Mouse (Mus musculus): Measurements from ENCODE around the gene Gorasp2. TPM values are rescaled to one million over a fixed set of nuclear protein-coding genes. Genes with fewer than 3 reads are reported as not detected.

The Gorasp2 gene
- polyA plus RNA-seq, 1 experiment from 2014 or later = 128 TPM

GRCm38 (mm10) chr2:70751655-70752054, 90.3 kb downstream of the Gorasp2 start:
- H3K27ac ChIP-seq (ENCODE audit: low read depth, low read length) = no peak overlapping the region
- no peak overlapping the region for H3K9ac ChIP-seq (ENCODE audit: low read length)
- H3K4me3 ChIP-seq (ENCODE audit: low read depth, low read length) = no peak overlapping the region
- H3K4me1 ChIP-seq (ENCODE audit: control insufficient read depth, insufficient read depth, low read length) = no peaks in the 10 kb centered on the region
- H3K27me3 ChIP-seq (replicated peaks; ENCODE audit: control insufficient read depth, insufficient read depth, low read length) = no peaks in the 10 kb centered on the region
- ATAC-seq = no peak
- H3K36me3 ChIP-seq (ENCODE audit: control insufficient read depth, insufficient read depth, low read length) = peaks cover 4% of the 10 kb centered on the region; the same call in 1 of the 2 replicates
- DNase-seq (ENCODE audit: low spot score) = no peak
- H3K9me3 ChIP-seq (replicated peaks; ENCODE audit: control insufficient read depth, low read length) = no peaks in the 10 kb centered on the region
- 92% methylated on average over 2 of the region's 2 CpGs for WGBS
- no peak overlapping the region for H3K4me2 ChIP-seq (ENCODE audit: low read length)

GRCm38 (mm10) chr2:70752149-70752548, 90.8 kb downstream of the Gorasp2 start:
- no peak overlapping the region for H3K4me3 ChIP-seq (ENCODE audit: low read depth, low read length)
- ATAC-seq = no peak
- no peaks in the 10 kb centered on the region for H3K4me1 ChIP-seq (ENCODE audit: control insufficient read depth, insufficient read depth, low read length)
- H3K4me2 ChIP-seq (ENCODE audit: low read length) = no peak overlapping the region
- H3K9me3 ChIP-seq (replicated peaks; ENCODE audit: control insufficient read depth, low read length) = no peaks in the 10 kb centered on the region
- no peak for DNase-seq (ENCODE audit: low spot score)
- H3K36me3 ChIP-seq (ENCODE audit: control insufficient read depth, insufficient read depth, low read length) = peaks cover 4% of the 10 kb centered on the region; the same call in 1 of the 2 replicates
- H3K27me3 ChIP-seq (replicated peaks; ENCODE audit: control insufficient read depth, insufficient read depth, low read length) = no peaks in the 10 kb centered on the region
- H3K9ac ChIP-seq (ENCODE audit: low read length) = no peak overlapping the region
- 90% methylated on average over 5 of the region's 5 CpGs for WGBS
- H3K27ac ChIP-seq (ENCODE audit: low read depth, low read length) = 0 out of 2 replicates have a peak overlapping the region, but pooled peaks have one; percentile 14

Other genes starting within 250 kb of the Gorasp2 start
- 3.0 and 4.2 TPM in 2 replicates for gene Sp5, start 186.7 kb upstream of the Gorasp2 start, polyA plus RNA-seq (2014; fragmentation: Nextera tagmentation; extraction: Ambion mirVana)
- 1.8 and 2.8 TPM in 2 replicates for gene Erich2, start 152.8 kb upstream of the Gorasp2 start, polyA plus RNA-seq (2014; fragmentation: Nextera tagmentation; extraction: Ambion mirVana)
- 46.4 and 70.4 TPM in 2 replicates for gene Gad1, start 108.5 kb upstream of the Gorasp2 start, polyA plus RNA-seq (2014; fragmentation: Nextera tagmentation; extraction: Ambion mirVana)
- 2.6 TPM in 2 replicates for gene Gm26558, start 532 bp downstream of the Gorasp2 start, polyA plus RNA-seq (2014; fragmentation: Nextera tagmentation; extraction: Ambion mirVana)
- 23.5 TPM in 2 replicates for gene Tlk1, start 164.2 kb downstream of the Gorasp2 start, polyA plus RNA-seq (2014; fragmentation: Nextera tagmentation; extraction: Ambion mirVana)

Measured in forebrain, embryonic 14.5 days (tissue).